Mouse (Mus musculus) CH12.LX (cell line): ENCODE data around the gene Il1rn. TPM values are rescaled to one million over a fixed set of nuclear protein-coding genes. Genes with fewer than 3 reads are reported as not detected.

Experiments
- DNase-seq: peaks from one replicate; pipeline ENCODE4 v3.0.0-alpha.2; 2013; ENCODE audit errors: extremely low read depth
- H3K27ac ChIP-seq: 2 replicates; pipeline ENCODE4 v1.5.1; 2012; ENCODE audit warnings: low read depth, mild to moderate bottlenecking, control low read depth, moderate library complexity; ENCODE audit not compliant: insufficient read depth
- H3K27me3 ChIP-seq: replicated peaks from 2 replicates; pipeline ENCODE3; 2012; ENCODE audit warnings: inconsistent platforms
- H3K36me3 ChIP-seq, 2 experiments: replicated peaks in 1 of 2; 2 replicates each; pipeline versions ENCODE3 to v1.6.1; 2012; ENCODE audit warnings: inconsistent platforms in 1 of 2, low read length in 1 of 2, mild to moderate bottlenecking in 1 of 2, mixed read lengths in 1 of 2, moderate library complexity in 1 of 2; ENCODE audit not compliant: control insufficient read depth in 1 of 2, insufficient read depth in 1 of 2
- H3K4me1 ChIP-seq, 2 experiments: 2 replicates each; pipeline ENCODE4 v1.6.1; 2012; ENCODE audit warnings: inconsistent platforms in 1 of 2, moderate library complexity in 1 of 2; ENCODE audit not compliant: insufficient read depth in 2 of 2, control insufficient read depth in 1 of 2
- H3K4me2 ChIP-seq: 2 replicates; pipeline ENCODE4 v1.6.1; 2012; ENCODE audit warnings: low read depth, mild to moderate bottlenecking, control low read depth; ENCODE audit not compliant: poor library complexity, insufficient read depth, severe bottlenecking
- H3K4me3 ChIP-seq, 3 experiments: fragments of 150-350 bp in 1 of 3; sonication (generic) in 1 of 3; replicated peaks in 1 of 3; 2 replicates each; pipeline versions ENCODE3 to v1.5.1; 2011 to 2012; ENCODE audit warnings: low read depth in 2 of 3, low read length in 2 of 3, mild to moderate bottlenecking in 2 of 3, moderate library complexity in 2 of 3, control low read depth in 1 of 3, improper control_type of control experiment in 1 of 3, inconsistent platforms in 1 of 3, mixed read lengths in 1 of 3; ENCODE audit not compliant: poor library complexity in 1 of 3
- H3K79me2 ChIP-seq: replicated peaks from 2 replicates; pipeline ENCODE4 v1.6.1; 2012; ENCODE audit warnings: mild to moderate bottlenecking, moderate library complexity; ENCODE audit not compliant: control insufficient read depth, poor library complexity, insufficient read depth, severe bottlenecking; ENCODE audit errors: extremely low read depth
- H3K9ac ChIP-seq: 2 replicates; pipeline ENCODE4 v1.6.1; 2012; ENCODE audit warnings: low read depth, mild to moderate bottlenecking, control low read depth, moderate library complexity; ENCODE audit not compliant: insufficient read depth
- H3K9me3 ChIP-seq: replicated peaks from 2 replicates; pipeline ENCODE3; 2012; ENCODE audit warnings: low read length, inconsistent platforms, mixed read lengths
- CHD2 ChIP-seq: IDR thresholded peaks from 2 replicates; pipeline ENCODE4 v1.6.1; 2011; ENCODE audit warnings: low read length, improper control_type of control experiment
- CTCF ChIP-seq, 2 experiments: IDR thresholded peaks in 1 of 2; conservative IDR thresholded peaks in 1 of 2; 2 replicates each; pipeline ENCODE4 v1.5.1; 2011 to 2012; ENCODE audit warnings: low read depth in 2 of 2, low read length in 2 of 2, improper control_type of control experiment in 1 of 2, inconsistent platforms in 1 of 2, mild to moderate bottlenecking in 1 of 2, moderate library complexity in 1 of 2
- EP300 ChIP-seq: IDR thresholded peaks from 2 replicates; pipeline ENCODE4 v1.6.1; 2011; ENCODE audit warnings: low read length, improper control_type of control experiment
- HCFC1 ChIP-seq: IDR thresholded peaks from 2 replicates; pipeline ENCODE4 v1.6.1; 2012; ENCODE audit warnings: low read depth, mild to moderate bottlenecking, inconsistent platforms, low read length, improper control_type of control experiment
- IRF4 ChIP-seq: IDR thresholded peaks from 2 replicates; pipeline ENCODE4 v1.6.1; 2014; ENCODE audit warnings: low read depth, mild to moderate bottlenecking, inconsistent platforms, low read length, improper control_type of control experiment
- KAT2A ChIP-seq: IDR thresholded peaks from 2 replicates; pipeline ENCODE4 v1.6.1; 2012; ENCODE audit warnings: low read length, improper control_type of control experiment, inconsistent platforms; ENCODE audit not compliant: insufficient replicate concordance
- MAX ChIP-seq: IDR thresholded peaks from 2 replicates; pipeline ENCODE4 v1.6.1; 2011; ENCODE audit warnings: low read length, improper control_type of control experiment
- MEF2A ChIP-seq: IDR thresholded peaks from 2 replicates; pipeline ENCODE4 v1.6.1; 2014; ENCODE audit warnings: low read depth, mild to moderate bottlenecking, inconsistent platforms, low read length, improper control_type of control experiment, borderline replicate concordance
- MXI1 ChIP-seq: IDR thresholded peaks from 2 replicates; pipeline ENCODE4 v1.6.1; 2011; ENCODE audit warnings: mild to moderate bottlenecking, low read depth, low read length, improper control_type of control experiment
- NRF1 ChIP-seq: IDR thresholded peaks from 2 replicates; pipeline ENCODE4 v1.6.1; 2014; ENCODE audit warnings: low read depth, mild to moderate bottlenecking, inconsistent platforms, low read length, improper control_type of control experiment, moderate library complexity
- PAX5 ChIP-seq: IDR thresholded peaks from 2 replicates; pipeline ENCODE4 v1.6.1; 2012; ENCODE audit warnings: low read length, inconsistent platforms, mixed read lengths
- POLR2A ChIP-seq: IDR thresholded peaks from 2 replicates; pipeline ENCODE4 v1.6.1; 2011; ENCODE audit warnings: low read depth, mild to moderate bottlenecking, improper control_type of control experiment, low read length
- RAD21 ChIP-seq: IDR thresholded peaks from 2 replicates; pipeline ENCODE4 v1.6.1; 2011; ENCODE audit warnings: low read depth, mild to moderate bottlenecking, low read length, improper control_type of control experiment, moderate library complexity
- SIN3A ChIP-seq: IDR thresholded peaks from 2 replicates; pipeline ENCODE4 v1.6.1; 2012; ENCODE audit warnings: low read length, improper control_type of control experiment, inconsistent platforms
- SMC3 ChIP-seq: IDR thresholded peaks from 2 replicates; pipeline ENCODE4 v1.6.1; 2011; ENCODE audit warnings: low read depth, low read length, improper control_type of control experiment
- TCF12 ChIP-seq: IDR thresholded peaks from 2 replicates; pipeline ENCODE4 v1.6.1; 2014; ENCODE audit warnings: low read depth, mild to moderate bottlenecking, inconsistent platforms, low read length, improper control_type of control experiment
- UBTF ChIP-seq: IDR thresholded peaks from 2 replicates; pipeline ENCODE4 v1.6.1; 2012; ENCODE audit warnings: low read depth, mild to moderate bottlenecking, inconsistent platforms, low read length, improper control_type of control experiment, moderate library complexity
- USF2 ChIP-seq: conservative IDR thresholded peaks from 2 replicates; pipeline ENCODE4 v1.6.1; 2011; ENCODE audit warnings: low read depth, low read length, improper control_type of control experiment
- ZC3H11A ChIP-seq: IDR thresholded peaks from 2 replicates; pipeline ENCODE4 v1.6.1; 2012; ENCODE audit warnings: low read depth, mild to moderate bottlenecking, inconsistent platforms, low read length, improper control_type of control experiment
- ZNF384 ChIP-seq: IDR thresholded peaks from 2 replicates; pipeline ENCODE4 v1.6.1; 2012; ENCODE audit warnings: low read depth, low read length, improper control_type of control experiment, inconsistent platforms
- dilution Hi-C: fragments of 300-500 bp; cut with MboI; formaldehyde crosslinking; loops from 2 replicates; pipeline ENCODE4 v1.14.3; 2020; ENCODE audit warnings: low sequenced_read_pairs; ENCODE audit not compliant: extremely low pct_unique_long_range_greater_than_20kb, extremely low pct_ligation_motif_present
- in situ Hi-C: fragments of 300-500 bp; cut with MboI; formaldehyde crosslinking; loops from 3 replicates; pipeline ENCODE4 v1.14.3; 2019; ENCODE audit warnings: low sequenced_read_pairs, low pct_ligation_motif_present, low pct_unique_long_range_greater_than_20kb, mixed read lengths
- polyA plus RNA-seq: library from polyadenylated mRNA; unstranded; fragments of >175 nt; gene quantifications from 2 replicates; pipeline ENCODE4 v1.2.1, GENCODE M21; 2012; ENCODE audit warnings: low read depth; ENCODE audit not compliant: insufficient read length
- total RNA-seq, 2 experiments: library from RNA; depleted of rRNA; stranded (reverse); fragments of 300-350 nt in 1 of 2; fragments of >200 nt in 1 of 2; gene quantifications; 2 replicates each; pipeline ENCODE4 v1.2.3; 2012 to 2014

Il1rn gene
- total and polyA plus RNA-seq, 3 experiments: 0.37 to 0.98 (median 0.71) TPM

DNA sequence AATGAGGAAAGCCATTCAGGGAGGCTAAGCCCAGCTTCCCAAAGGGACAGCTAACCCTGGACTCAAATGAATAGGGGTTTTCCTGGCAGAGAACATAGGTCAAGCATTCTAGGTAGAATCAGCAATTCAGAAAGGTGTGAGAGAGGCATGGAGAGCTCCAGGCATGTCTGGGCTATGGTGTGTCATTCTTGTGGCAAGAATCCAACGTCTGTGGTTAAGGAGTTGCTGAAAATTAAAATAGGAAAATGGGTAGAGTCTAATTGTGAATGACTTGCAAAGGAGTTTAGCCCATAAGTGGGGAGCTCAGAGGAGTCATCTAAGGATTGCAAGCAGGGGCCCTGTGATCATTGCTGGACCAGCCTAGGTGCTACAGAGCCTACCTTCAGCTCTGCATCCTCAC lies 42.0 kb upstream of the Il1rn start:
- TF ChIP-seq USF2 (no peak), MEF2A (no peak), EP300 (no peak), MXI1 (no peak), ZNF384 (no peak), TCF12 (no peak), PAX5 (no peak), ZC3H11A (no peak), IRF4 (no peak), SIN3A (no peak)
- H3K4me1 ChIP-seq: no peaks in the 10 kb centered on the region
- in situ Hi-C loops: loop anchor here (10.0 kb wide), 1 partner anchor 270 kb away; no protein-coding TSS in a partner anchor
- H3K27ac ChIP-seq: no peak overlapping the region
- no peaks in the 10 kb centered on the region for H3K36me3 ChIP-seq
- no peak overlapping the region for H3K4me3 ChIP-seq
- no peak overlapping the region for H3K9ac ChIP-seq
- dilution Hi-C loops: no loop called here
- no peaks in the 10 kb centered on the region for H3K9me3 ChIP-seq
- no peak for DNase-seq
- no peaks in the 10 kb centered on the region for H3K79me2 ChIP-seq
- no peaks in the 10 kb centered on the region for H3K27me3 ChIP-seq
- H3K4me2 ChIP-seq: no peak overlapping the region

DNA sequence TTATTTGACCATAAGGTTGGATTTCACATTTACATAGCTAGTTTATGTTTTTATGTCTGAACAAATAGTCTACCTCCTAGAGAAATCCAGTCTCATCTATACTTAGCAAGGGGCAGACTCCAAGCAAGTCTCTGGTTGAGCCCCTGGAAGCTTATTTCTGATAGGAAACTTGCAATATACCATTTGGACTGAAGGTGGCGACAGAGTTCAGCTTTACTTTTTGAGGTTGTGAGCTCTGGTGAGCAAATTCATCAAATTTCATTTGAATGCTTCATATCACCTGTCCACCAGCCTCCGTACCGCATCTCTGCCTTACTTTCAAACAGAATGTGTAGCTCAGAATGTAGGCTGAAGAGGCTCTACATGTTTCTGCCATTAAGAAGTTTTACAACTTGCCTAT lies 39.8 kb upstream of the Il1rn start:
- Histone ChIP-seq H3K9ac (no peak overlapping the region), H3K4me3 (no peak overlapping the region), H3K27me3 (no peaks in the 10 kb centered on the region), H3K4me2 (no peak overlapping the region), H3K36me3 (no peaks in the 10 kb centered on the region), H3K27ac (no peak overlapping the region), H3K79me2 (no peaks in the 10 kb centered on the region), H3K9me3 (no peaks in the 10 kb centered on the region), H3K4me1 (no peaks in the 10 kb centered on the region)
- dilution Hi-C loops (no loop called here), in situ Hi-C loops (loop anchor here (10.0 kb wide), 1 partner anchor 268 kb away; no protein-coding TSS in a partner anchor)
- DNase-seq: peak; percentile 74
- TF ChIP-seq SMC3 (peak; percentile 83), KAT2A (no peak), ZC3H11A (no peak; the same call in 1 of the 2 replicates), MAX (no peak), CTCF (conservative IDR thresholded peaks at IDR 0.05 in 1 of 2, IDR thresholded peaks at IDR 0.05 in 1 of 2; ENCODE audit: low read depth in 2 of 2, low read length in 2 of 2) (peak; percentile 87 to 90), ZNF384 (no peak), NRF1 (no peak), CHD2 (no peak), UBTF (no peak), RAD21 (peak; percentile 96), POLR2A (no peak), HCFC1 (no peak)
